Mouse (Mus musculus) lung, postnatal 10 days (tissue): ENCODE measurements around the gene Gm3676.
"Not testable (repeated sequence)": the region's sequence is repeated elsewhere in the genome, so short reads cannot be mapped to it uniquely, and the experiment has no call there.

Experiments used
- DNase-seq: peaks from one replicate; pipeline ENCODE4 v3.0.0; 2021

Gene Gm3676

GRCm38 (mm10) chr14:41646387-41646786 is at the start of gene Gm3676:
Gene Gm3676 (minus strand): TSS chr14:41646487.
- not testable (repeated sequence) for DNase-seq

DNA sequence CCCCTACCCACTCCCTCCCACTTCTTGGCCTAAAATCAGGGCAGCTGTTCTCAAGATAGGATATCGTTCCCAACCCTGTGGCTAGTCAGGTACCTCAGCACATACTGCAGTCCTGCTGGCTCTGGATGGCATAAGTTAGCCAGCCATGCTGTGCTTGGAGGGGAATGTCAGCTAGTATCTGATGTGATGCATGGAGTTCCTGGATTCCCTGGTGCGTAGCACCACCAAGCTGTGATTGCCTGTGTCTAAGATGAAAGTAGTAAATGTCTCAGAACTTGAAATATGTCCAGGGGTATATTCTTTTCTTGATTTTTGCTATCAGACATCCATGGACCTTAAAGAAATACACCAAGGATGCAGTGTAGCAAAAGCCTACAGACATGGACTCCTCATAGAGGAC is 1.9 kb upstream of the Gm3676 start:
- DNase-seq: not testable (repeated sequence)

DNA sequence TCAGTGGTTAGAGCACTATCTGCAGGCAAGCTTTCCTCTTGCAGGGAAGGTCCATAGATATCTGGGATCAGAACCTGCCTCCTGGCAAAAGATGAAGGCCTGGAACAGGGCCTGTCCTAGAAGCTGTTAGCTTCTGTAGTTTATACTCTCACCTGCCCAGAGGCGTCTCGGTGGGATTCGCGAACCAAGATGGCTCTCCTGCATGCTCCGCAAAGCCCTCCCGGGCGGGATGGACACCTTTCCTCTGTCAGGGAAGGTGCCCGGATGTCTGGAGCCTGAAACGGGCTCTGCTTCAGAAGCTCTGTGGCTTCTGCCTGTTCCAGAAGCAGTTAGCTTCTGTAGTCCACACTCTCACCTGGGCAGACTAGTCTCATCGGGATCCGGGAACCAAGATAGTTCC is 16.1 kb downstream of the Gm3676 start:
- DNase-seq: not testable (repeated sequence)

DNA sequence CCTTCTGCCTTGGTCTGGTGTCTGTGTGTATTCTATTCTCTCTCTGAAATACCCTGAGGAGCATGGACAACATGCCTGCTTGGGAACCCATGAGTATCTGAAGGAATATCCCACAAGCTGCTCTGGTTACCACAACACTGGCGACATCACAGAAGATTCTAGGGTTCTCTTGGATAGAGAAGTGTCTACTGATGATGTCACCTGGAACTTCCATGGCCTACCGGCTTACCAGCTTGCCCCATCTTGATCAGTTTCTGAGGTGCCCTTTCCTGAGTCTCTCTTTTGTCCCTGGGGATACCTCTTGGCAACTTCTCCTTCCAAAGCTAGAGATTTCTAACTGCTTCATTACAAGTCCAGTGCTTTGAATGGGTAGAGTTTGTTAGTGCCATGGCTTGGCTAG is 21.8 kb downstream of the Gm3676 start, which contains the start of gene Gm3072:
TSS of gene Gm3072 (minus strand) at position 101 of the 400 bp plus-strand sequence.
- DNase-seq: not testable (repeated sequence)

DNA sequence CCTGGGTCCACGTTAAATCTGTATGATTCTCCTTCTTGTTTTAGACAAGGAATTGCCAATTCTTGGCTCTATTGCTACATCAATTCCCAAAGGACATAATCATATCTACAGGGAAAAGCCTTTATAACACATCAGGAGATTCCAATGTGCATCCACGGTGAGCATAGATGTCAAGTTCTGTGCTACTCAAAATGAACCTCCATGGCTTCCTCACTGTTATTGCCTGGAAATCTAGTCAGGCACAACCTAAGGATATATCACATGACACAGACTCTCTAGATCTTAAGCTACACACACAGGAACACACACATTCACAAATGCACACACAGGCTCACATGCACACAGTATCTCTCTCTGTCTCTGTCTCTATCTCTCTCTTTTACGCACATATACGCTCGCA is 23.8 kb downstream of the Gm3676 start:
- DNase-seq: not testable (repeated sequence)

DNA sequence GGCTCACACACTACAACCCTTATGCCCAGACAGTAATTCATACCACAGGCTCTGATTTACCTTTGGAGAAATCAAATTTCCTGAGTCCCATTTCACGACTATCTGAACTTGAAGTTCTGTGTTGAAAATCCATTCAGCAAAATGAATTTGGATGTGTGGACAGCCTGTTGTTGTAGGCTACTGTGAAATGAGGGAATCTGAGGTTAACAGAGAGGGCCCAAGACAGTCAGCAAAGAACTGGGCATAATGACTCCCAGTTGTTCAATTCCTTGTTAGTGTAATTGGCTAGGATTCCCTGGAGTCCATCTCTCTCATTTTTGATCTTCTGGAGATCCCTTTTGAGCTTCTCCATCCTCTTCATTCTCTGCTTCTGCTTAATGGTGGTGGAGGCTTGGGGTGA is 35.6 kb downstream of the Gm3676 start:
- DNase-seq: not testable (repeated sequence)

DNA sequence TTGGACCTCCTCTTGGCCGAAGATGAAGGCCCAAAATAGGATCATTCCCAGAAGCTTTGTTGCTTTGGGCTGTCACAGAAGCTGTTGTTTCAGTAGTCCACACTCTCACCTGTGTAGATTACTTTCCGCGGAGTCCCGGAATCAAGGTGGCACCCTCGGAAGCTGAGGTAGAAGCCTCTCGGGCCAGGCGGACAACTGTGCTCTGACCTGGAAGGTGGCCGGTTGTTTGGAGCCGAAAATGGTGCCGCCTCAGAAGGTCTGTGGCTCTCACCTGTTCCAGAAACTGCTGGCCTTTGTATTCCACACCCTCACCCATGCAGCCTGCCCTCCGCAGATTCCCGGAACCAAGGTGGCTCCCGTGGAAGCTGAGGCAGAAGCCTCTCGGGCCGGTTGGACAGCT is 45.4 kb downstream of the Gm3676 start:
- not testable (repeated sequence) for DNase-seq
